Mouse (Mus musculus) forelimb bud, embryonic 11.5 days (tissue): ENCODE measurements around the gene Slc26a3.

Experiments used
- DNase-seq: peaks from one replicate; pipeline ENCODE4 v3.0.0-alpha.2; 2012; ENCODE audit warnings: low read depth, low spot score

Gene Slc26a3

DNA sequence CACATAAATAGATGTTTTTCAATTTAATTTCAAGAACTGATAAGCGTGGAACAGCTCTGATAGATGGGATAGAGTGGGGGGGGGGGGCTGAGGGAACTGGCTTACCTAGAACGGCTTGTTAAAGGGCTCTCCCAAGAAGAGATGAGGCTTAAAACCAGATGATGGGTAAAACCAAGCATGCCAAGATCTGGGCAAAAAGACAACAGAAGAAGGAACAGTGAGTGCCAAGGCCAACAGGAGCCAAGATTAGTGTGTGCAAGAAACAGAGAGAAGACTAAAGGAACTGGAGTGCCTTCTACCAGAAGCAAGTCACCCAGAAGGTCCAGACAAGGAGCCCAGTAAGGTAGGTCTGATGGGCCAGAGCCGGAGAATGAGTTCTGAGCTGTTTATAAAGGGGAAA lies at the start of gene Slc26a3:
Gene Slc26a3 (plus strand): TSS at position 301 of the 400 bp plus-strand sequence.
- no peak for DNase-seq

DNA sequence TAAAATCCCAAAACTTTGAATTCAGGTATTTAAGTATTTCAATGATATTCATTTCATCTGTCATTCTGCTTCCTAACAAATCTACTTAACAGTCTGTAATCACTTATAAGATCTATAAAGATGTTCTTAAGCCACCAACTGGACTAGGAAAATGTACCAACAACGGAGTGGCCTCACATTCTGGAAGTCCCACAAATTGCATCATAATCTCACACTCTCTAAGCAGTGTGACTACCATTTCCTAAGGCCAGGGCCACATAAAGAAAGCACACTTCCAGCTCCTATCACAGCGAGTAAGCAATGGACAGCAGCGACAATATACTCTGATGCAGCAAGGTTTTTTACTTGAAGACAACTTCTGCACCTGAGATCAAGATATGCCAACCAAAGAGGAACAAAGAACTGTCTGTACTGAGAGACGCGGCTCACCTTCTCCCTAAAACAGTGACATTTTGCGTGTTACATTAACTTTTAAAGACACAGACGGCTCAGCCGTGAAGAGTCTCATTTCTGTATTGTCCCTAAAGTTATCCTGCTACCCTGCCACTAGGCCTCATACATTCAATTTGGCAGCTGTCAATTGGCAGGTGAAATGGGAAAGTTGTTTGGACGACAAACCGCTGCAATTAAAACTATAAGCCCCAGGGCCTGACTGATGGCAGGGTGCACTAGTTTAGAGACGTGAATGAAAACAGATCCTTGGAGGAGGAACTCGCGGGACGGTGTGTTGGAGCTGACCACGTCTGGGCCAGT lies 40.3 kb upstream of the Slc26a3 start:
- DNase-seq, result peak; percentile 8

DNA sequence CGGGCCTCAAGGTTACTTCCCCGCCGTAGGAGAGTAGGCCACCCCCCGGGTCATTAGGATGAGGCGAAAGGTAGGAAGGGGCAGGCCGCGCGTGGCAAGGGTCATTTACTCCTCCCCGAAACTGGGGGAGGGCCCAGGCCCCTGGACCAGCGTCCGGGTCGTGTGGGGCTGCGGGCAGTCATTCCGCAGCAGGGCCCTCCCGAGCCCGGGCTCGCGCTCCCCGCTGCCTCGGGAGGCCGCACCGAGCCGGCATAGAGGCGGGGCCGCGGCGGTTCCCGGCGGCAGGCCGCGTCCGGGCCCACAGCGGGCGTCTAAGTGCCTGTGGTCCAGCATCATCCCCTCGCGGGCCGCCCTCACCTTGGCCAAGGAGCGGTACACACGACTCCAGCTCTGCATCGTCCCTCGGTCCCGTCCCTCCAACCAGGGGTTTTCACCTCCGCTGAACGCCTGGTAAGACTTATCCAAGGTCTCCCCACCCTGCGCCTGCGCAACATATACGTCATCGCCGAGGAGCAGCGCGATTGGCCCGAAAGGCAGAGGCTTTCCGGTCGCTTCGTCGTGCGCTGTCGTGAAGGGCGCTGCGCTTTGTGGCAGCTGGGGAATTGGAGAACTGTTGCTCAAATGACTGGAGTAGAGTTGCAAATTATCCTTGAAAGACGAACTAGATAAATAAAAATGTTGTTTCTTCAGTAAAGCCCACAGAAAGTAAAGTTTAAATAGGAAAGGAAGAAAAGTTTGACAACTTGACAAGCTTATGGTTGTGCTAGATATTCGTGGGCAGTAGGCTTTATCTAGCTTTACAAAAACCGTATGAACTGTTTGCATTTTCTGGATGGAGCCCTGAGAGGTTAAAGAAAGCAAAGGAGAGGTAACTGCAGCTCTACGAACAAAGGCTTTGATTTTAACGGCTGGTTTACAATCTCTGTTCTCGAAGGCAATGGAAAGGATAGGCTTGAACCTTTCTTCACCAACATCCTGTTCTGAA lies 39.4 kb upstream of the Slc26a3 start, which contains the start of gene Dld:
Gene Dld (minus strand): TSS at position 510 of the 985 bp plus-strand sequence.
- peak; percentile 95 for DNase-seq

DNA sequence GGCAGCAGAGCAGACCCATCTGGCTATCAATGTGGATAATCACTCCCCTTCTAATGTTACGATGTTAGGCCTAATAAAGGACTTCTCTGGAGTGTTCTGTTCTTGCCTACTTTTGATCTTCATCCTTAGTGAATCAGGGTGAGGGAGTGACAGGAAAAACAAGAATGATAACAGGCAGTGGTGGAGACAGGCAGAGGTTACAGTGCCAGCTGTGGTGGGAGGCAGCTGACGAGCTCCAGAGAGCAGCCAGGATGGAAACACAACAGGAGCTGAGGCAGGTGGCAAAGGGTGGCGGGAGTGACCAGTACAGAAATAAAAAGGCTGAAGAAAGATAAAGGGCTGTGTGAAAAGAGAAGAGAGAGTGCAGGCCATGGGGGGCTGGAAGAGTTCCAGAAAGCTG lies 24.2 kb upstream of the Slc26a3 start:
- DNase-seq, result no peak

DNA sequence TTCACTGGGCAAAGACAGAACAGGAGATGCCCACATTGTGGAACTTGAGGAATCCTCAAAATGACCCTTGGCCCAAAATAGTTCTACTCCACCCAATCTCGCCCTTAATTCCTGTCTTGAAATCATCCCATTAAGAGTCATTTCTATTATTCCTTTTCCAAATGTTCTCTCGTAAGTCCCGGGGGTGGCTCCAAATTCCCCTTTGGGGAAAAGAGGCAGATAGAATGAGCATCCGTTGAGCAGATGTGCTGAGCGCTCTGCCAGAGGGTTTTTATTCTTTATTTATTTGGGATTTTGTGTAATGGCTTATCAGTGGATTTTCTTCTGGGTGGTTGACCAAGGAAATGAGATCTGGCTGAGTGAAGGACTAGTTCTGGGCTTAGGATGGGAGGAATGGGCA lies 22.9 kb upstream of the Slc26a3 start:
- DNase-seq, result no peak

DNA sequence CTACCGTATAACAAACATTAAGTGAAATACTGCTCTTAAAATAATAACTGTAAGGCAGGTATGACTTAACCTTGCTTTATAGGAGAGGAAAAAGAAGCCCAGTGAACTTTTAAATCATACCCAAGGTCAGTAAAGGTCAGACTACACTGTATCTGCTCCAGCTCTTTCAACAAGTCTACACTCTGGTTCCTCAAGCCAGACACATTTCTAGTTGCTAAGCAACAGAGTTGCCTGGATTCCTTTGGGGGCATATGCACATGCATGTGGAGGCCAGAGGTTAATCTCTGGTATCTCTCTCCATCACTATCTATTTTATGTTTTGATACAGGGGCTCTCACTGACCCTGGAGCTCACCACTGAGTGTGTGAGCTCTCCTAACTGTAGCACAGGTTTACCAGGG lies 21.6 kb upstream of the Slc26a3 start:
- peak; percentile 16 for DNase-seq

DNA sequence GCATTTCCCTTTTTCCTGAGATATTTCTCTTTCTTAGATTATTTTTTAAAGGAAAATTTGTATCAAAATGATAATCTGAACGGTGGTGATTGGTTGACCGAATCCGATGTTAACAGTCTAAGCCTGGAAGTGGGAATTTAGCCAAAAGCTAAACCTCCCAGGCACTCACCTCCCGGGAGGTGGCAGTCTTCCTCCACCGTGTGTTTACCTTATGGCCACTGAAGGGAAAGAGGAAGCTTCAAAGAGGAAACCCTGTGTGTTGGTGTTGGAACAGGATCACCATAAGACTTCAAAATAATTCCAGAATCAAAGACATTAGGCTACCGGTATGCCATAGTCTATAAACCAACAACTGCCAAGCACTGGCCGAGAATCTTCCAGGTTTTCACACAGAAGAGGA lies 21.0 kb upstream of the Slc26a3 start:
- DNase-seq, result no peak

DNA sequence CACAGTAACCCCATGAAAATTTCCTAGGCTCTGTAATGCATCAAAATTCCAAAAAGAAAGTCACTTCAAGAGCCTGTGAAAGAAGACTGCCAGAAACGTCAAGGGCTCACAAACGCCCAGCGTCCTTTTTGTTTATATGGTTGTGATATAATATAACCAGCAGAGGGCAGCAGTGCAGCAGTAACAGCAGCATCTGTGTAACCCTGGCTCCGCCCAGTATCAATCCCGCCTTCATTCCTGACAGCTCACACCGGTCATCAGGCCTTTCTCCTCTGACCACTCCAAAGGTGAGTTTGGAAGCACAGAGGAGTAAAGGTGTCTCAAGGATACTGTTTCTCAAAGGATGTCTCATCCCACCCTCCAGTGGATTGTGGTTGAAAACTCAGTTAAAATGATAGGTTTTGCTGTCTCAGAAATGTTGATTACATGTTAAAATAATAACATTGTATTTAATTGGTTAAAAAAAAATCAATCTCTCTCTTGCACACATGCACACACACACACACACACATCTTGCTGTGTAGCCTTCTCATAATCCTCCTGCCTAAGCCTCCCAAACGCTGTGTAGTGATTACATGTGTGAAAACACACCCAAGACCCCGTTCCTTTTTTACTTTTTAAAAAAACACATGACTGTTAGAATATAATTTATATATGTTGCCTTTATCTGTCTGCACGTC lies 15.9 kb upstream of the Slc26a3 start:
- DNase-seq, result peak; percentile 83

DNA sequence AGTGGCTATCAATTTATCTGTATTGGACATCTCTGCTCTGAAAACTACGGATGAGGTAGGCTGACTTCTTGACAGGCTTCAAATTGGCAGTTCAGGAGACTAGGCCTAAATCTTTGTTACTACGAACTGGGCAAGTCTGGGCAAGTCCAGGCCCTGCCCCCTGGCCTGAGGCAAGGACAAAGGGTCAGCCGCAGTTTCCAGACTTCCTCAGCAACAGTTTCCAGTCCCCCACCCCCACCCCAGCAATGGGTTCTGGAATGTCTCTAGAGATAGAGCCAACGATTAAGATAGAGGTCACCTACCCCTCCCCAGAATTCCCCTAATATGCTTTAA lies 15.4 kb upstream of the Slc26a3 start:
- DNase-seq, result no peak

DNA sequence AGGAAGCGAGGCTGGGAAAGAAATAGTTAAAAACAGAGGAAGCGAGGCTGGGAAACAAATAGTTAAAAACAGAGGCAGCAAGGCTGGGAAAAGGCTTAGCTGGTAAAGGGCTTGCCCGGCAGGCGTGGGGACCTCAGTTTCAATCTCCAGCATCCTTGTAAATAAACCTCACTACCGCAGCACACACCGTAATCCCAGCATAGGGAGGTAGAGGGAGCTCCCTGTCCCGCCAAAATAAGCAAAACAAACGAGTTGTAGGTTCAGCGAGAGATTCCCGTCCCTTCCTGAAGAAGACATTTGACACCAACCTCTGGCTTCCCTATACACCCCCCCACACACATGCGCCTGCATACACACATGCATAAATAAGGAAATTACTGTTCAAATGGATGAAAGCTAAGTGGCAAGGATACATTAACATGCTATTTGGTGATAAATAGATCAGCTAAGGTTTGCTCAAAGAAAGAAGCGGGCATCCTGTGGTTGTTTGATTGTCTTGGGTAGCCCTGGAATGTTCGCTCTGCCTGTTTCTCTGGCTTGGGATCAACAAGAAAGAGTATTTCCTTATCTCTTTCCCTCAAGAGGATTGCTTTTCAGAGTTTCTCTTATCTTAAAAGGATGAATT lies 14.2 kb upstream of the Slc26a3 start:
- peak; percentile 73 for DNase-seq

DNA sequence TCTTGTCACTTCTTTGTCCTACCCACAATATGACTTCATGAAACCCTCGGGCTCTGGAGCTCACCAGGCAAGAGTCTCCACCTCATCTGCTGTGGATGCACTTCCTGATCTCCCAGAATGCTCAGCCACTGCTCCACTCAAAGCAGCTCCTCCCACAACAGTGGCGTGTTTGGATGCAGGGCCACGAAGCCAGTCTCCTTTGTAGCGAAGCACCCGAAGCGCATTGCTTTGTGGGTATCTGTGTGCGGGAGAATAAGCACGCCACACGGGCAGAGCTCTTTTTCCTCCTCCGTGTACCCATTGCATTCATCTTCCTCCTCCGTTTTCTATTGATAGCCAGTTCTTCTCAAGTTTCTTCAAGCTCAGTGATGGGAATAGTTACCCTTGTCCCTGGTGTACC lies 13.4 kb upstream of the Slc26a3 start:
- DNase-seq, result no peak

DNA sequence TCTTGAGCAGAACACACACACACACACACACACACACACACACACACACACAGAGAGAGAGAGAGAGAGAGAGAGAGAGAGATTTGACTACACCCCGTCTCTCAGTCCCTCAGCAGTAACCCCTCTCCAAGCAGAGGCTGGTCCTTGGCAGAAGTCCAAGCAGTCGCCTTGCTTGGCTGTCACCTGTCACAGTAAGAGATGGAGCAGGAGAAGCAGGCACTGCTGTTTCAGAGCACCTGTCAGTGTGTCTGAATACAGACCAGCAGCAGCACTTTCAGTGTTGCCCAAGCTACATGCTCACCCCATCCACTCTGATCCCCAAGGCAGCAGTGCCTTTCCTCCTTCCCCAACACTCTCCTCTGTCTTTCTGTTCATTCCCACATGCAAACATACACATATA lies 9.8 kb upstream of the Slc26a3 start:
- DNase-seq, result no peak

DNA sequence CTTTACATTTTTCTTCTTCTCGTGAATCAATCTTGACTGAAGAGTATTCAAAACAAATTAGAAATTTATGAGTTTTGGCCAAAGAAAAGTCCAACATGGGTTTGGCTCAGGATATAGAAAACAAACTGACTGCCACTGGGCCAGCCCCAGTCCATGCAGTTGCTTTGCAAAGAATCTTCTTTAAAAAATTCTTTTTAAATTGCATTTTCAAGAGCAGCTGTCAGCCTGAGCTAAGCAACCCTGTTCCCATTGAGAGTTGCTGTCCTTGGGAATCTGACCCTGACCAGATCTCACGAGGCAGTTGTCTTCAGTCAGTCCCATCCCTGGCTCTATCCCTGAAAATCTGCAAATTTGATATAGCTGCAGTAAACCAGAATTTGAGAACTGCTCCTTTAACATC lies 8.2 kb upstream of the Slc26a3 start:
- no peak for DNase-seq

DNA sequence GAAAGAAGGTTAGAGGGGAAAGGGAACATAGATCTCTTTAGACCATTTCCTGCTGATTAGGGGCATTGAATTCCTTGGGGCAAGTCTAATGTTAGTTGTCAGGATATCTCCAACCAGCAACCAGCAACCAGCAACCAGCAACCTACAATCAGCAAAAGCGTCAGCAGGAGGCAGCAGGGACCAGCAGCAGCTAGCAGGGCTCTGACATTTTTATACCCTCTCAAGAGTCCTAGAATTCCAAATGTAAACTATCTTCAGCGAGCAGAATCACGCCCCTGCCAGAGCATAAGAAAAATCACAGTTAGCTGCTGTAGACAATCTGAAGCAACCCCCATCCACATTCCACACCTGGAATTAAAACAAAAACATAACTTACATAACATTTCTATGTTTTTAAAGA lies 3.4 kb upstream of the Slc26a3 start:
- no peak for DNase-seq

DNA sequence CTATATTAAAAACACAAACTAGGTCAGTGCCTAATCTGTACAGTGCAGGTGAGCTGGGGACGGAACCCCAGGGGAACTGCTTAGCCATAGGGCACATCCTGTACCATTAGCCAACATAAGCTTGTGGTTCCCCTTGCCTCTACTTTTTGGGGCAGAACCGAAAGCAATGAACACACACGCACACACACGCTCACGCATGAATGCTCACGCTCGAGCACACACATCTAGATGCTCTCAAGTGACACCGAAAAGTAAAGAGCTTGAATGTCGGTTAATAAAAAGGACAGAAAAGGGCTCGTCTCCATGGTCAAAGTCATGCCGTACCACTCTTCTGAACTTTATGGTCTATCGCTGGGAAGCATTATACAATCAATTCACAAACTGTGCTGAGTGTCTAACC lies 1.0 kb downstream of the Slc26a3 start:
- DNase-seq, result no peak

DNA sequence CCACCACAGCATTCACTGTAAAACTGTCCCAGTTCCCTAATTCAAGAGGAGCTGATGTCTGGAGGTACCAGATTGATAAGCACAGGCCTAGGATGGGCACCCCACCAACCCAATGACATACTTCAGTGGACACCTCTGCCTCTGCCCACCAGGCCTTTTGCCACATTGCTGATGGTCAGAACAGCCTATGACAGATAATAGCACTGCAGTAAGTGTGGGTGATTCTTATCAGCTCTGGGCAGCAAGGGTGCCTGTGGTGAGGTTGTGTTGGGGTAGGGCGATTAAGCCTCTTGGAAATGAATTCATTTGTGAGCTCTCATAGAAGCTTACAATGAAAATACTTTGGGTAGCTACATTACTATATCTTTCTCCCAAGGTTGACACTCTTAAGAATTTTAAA lies 5.2 kb downstream of the Slc26a3 start:
- no peak for DNase-seq

DNA sequence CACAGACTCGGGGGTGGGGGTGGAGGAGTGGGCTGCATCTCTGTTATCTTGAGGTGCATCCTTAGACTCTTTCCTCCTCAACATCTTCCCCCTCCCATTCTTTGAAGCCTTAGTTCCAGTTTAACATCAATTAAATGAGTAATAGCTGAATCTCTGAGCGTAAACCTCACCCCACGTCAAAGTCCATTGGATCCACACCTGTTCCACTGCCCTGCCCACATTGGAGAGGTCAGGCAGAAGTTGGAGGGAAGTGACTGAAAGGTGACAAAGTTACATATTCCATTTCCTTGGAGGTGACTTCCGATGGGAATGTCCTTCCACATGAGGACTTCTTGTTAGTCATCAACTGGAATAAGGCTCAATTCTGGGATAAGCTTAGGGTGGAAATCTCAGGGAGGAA lies 7.0 kb downstream of the Slc26a3 start:
- no peak for DNase-seq

DNA sequence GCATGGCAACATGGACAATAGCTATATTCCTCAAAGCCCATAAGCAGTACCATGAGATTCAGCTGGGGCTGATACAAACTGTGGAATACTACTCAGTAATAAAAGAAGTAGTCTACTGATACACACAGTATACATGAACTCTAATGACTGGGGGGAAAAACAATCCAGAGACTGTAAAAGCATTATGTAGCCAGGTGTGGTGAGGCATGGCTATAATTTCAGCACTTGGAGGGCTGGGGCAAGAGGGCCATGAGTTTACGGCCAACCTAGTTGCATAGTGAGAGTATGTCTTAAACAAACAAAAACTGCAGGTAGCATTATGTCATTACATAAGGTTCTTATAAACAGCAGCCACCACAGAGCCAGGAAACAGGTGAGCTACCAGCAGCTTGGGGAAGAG lies 10.2 kb downstream of the Slc26a3 start:
- no peak for DNase-seq

DNA sequence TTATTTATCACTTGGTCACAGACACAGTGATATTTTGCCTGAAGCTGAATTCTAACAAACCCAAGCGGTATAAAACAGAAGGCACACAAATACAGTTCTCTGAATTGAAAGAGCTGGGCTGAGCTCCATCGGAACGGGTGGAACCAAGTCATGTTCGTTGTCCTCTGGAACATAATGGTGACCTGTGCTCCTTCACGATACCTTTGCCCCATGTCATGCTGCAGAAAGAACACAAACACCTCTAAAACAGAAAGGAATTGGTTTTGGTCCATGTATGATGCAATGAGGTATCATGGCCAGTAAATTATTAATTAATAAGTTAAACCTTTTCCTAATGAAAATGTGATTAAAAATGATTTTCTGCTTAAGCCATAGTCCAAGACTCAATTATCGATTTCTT lies 11.3 kb downstream of the Slc26a3 start:
- DNase-seq, result no peak

DNA sequence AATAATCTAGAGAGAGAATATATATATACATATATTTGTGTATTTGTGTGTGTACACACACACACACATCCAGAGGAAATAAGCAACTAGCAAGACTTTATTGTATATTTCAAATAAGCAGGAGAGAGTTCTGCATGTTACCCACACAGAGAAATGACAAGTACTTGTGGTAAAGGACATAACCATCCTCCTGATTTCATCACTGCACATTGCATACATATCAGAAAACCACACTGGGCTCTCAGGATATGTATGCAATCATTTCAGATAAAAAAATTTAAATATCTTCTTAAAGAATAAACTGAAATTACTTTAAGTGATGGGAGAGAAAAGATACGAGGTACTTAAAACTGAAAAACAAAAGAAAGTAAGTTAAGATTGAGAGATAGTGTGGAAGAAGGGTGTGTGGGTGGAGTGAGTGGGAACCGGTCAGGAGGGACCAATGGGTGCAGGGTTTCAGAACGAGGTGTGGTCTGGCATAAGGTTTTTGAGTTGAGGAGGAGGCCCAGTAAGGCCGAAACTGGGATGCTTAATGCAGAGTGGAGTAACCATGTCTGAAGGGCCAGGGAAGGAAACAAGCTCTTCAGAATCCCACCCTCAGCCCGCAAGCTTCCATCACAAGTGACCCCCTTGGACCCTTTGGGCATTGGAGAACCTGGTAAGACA lies 14.0 kb downstream of the Slc26a3 start:
- no peak for DNase-seq

DNA sequence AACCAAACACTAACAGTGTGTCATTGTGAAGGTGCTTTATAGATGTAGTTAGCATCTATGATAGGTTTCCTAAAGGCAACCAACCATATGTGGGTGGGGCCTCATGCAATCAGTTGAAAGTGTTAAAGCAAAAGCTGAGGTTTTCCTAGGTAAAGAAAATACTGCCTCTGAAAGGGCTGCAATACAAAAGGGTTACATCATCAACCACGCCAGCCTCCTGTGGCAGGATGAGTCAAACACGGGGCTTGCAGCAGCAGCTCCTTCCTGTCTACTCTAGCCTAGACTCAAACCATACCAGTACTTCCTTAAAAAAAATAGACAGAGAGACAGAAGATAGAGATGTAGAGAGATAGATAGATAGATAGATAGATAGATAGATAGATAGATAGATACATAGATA lies 25.3 kb downstream of the Slc26a3 start:
- no peak for DNase-seq
